Mouse (Mus musculus): ENCODE data around the gene Slc46a1.

DNA sequence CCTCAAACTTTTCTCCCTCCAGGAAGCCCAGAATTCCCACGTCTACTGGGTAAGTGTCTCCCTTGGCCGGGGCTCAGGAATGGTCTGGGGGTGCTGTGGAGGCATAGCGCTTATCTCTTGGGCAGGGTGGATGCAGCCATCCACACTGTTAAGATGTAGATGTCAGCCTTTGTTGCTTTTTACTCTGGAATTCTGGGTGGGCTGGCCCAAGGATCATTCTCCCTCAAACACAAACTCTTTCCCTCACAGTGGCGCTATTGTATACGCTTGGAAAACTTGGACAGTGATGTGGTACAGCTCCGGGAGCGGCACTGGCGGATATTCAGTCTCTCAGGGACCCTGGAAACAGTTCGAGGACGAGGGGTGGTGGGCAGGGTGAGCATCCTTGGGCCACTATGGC is 53.4 kb downstream of the Slc46a1 start:
- TF ChIP-seq CTCF (IDR thresholded peaks at IDR 0.05; ENCODE audit: borderline replicate concordance, control insufficient read depth, extremely low read depth, insufficient read depth, low read length, poor library complexity), result no peak
- no peak for TF ChIP-seq POLR2A (IDR thresholded peaks at IDR 0.05; ENCODE audit: control insufficient read depth, extremely low read depth, insufficient read depth, low read length, poor library complexity)
